Mouse (Mus musculus) heart, embryonic 13.5 days (tissue): Measurements from ENCODE around the gene Nsun2. TPM values are rescaled to one million over a fixed set of nuclear protein-coding genes. Genes with fewer than 3 reads are reported as not detected.

ENCODE experiments used
- ATAC-seq: fragments of 200-750 bp; cut with Nextera tagmentation; 2 replicates; pipeline ENCODE4 v1.8.0; 2017; ENCODE audit warnings: moderate TSS enrichment; ENCODE audit not compliant: insufficient number of reproducible peaks, low FRiP score, low TSS enrichment; ENCODE audit errors: extremely low read depth
- H3K27ac ChIP-seq: fragments of 300-500 bp; sonication (generic); replicated peaks from 2 replicates; pipeline ENCODE4 v1.5.1; 2015; ENCODE audit warnings: moderate library complexity, mild to moderate bottlenecking, inconsistent platforms
- H3K27me3 ChIP-seq: fragments of 300-500 bp; sonication (generic); replicated peaks from 2 replicates; pipeline ENCODE4 v1.6.1; 2015; ENCODE audit warnings: mild to moderate bottlenecking, inconsistent platforms
- H3K36me3 ChIP-seq: fragments of 300-500 bp; sonication (generic); 2 replicates; pipeline ENCODE4 v1.6.1; 2015; ENCODE audit warnings: mild to moderate bottlenecking, inconsistent platforms
- H3K4me1 ChIP-seq: fragments of 300-500 bp; sonication (generic); 2 replicates; pipeline ENCODE4 v1.6.1; 2015; ENCODE audit warnings: inconsistent platforms
- H3K4me2 ChIP-seq: fragments of 300-500 bp; sonication (generic); 2 replicates; pipeline ENCODE4 v1.6.1; 2015; ENCODE audit warnings: inconsistent platforms, mild to moderate bottlenecking, moderate library complexity
- H3K4me3 ChIP-seq: fragments of 300-500 bp; sonication (generic); 2 replicates; pipeline ENCODE4 v1.5.1; 2015; ENCODE audit warnings: moderate library complexity, mild to moderate bottlenecking, inconsistent platforms
- H3K9ac ChIP-seq: fragments of 300-500 bp; sonication (generic); 2 replicates; pipeline ENCODE4 v1.6.1; 2015; ENCODE audit warnings: inconsistent platforms, mild to moderate bottlenecking, moderate library complexity
- H3K9me3 ChIP-seq: fragments of 300-500 bp; sonication (generic); 2 replicates; pipeline ENCODE4 v1.6.1; 2016; ENCODE audit warnings: inconsistent platforms
- WGBS: fragments of 180-500 bp; shearing (Covaris S2); methylation state at CpG from one replicate; pipeline ENCODE4 v1.1.7; 2015; ENCODE audit warnings: mixed read lengths; 5-methylcytosine and 5-hydroxymethylcytosine counted together
- polyA plus RNA-seq: library from polyadenylated mRNA; unstranded; fragments of >200 nt; fragmentation: Nextera tagmentation; extraction: Ambion mirVana; gene quantifications from 2 replicates; pipeline ENCODE4 v1.2.1, GENCODE M21; 2015

The Nsun2 gene
- polyA plus RNA-seq, 1 experiment from 2014 or later = 65.9 TPM

DNA sequence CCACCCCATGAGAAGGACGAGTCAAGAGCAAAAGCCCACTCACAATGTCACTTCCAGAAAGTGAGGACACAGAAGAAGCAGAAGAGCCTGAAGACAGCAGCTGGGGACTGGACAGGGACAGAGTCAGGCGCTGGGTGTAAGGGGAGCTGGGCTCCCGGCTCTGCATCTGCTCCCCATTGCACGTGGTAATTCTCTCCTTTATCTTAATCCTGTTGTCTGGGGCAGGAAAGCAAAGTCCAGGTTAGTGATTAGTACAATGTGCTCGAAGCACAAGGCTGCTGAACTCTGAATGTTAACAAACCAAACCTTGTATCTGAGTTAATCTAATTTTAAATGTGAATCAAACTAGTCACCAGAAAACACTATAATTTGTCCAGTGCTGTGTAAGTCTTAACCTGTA is 30.7 kb upstream of the Nsun2 start:
- peaks cover 12% of the 10 kb centered on the region for H3K4me1 ChIP-seq
- H3K27ac ChIP-seq = no peak overlapping the region
- H3K9ac ChIP-seq = no peak overlapping the region
- 62% methylated on average over 5 of the region's 5 CpGs for WGBS
- no peaks in the 10 kb centered on the region for H3K27me3 ChIP-seq
- H3K36me3 ChIP-seq = peaks cover 99% of the 10 kb centered on the region
- no peak overlapping the region for H3K4me3 ChIP-seq
- H3K4me2 ChIP-seq = no peak overlapping the region
- no peak for ATAC-seq
- H3K9me3 ChIP-seq = no peaks in the 10 kb centered on the region

- 68% methylated on average over 12 of the region's 12 CpGs for WGBS
These were observed 27.0 kb upstream of the Nsun2 start for GRCm38 (mm10) chr13:69506341-69507086.

DNA sequence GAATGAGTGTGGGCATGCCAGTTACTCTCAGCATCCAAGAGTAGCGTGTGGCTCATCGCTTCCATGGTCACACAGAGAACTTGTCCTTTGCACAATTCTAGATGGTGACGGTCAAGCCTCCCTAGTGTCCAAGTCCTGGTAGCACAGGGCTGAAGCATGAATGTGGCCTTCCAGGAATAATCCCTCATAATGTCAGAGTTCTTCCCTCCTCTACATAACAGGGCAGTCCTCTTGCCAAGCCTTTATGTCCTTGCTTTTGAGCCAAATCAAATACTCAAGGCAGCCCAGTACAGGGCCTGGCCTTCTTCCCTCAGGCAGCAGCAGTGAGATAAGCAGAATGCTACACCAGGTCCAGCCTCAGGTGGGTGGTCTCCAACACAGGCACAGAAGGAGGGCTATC is 25.9 kb upstream of the Nsun2 start:
- peaks cover 92% of the 10 kb centered on the region for H3K36me3 ChIP-seq
- WGBS = 93% methylated on average over 3 of the region's 3 CpGs

More at GRCm38 (mm10) chr13:69506341-69507086, 27.0 kb upstream of the Nsun2 start:
- H3K36me3 ChIP-seq = peaks cover 92% of the 10 kb centered on the region
- H3K4me3 ChIP-seq = no peak overlapping the region
- no peak overlapping the region for H3K4me2 ChIP-seq
- no peak overlapping the region for H3K27ac ChIP-seq
- H3K9ac ChIP-seq = no peak overlapping the region
- H3K9me3 ChIP-seq = no peaks in the 10 kb centered on the region
- peaks cover 8% of the 10 kb centered on the region for H3K4me1 ChIP-seq
- H3K27me3 ChIP-seq = no peaks in the 10 kb centered on the region
- no peak for ATAC-seq

GRCm38 (mm10) chr13:69509391-69510244 is 23.9 kb upstream of the Nsun2 start:
- Histone ChIP-seq H3K4me1 (peaks cover 8% of the 10 kb centered on the region), H3K4me2 (no peak overlapping the region), H3K9me3 (no peaks in the 10 kb centered on the region), H3K27ac (no peak overlapping the region), H3K4me3 (no peak overlapping the region), H3K27me3 (no peaks in the 10 kb centered on the region), H3K9ac (peak overlapping the region; percentile 37; the same call in 1 of the 2 replicates), H3K36me3 (peaks cover 83% of the 10 kb centered on the region)
- no peak for ATAC-seq
- WGBS = 66% methylated on average over 9 of the region's 9 CpGs

More for the DNA sequence above, 25.9 kb upstream of the Nsun2 start:
- Histone ChIP-seq H3K4me1 (peaks cover 8% of the 10 kb centered on the region), H3K4me2 (no peak overlapping the region), H3K9me3 (no peaks in the 10 kb centered on the region), H3K27ac (no peak overlapping the region), H3K27me3 (no peaks in the 10 kb centered on the region), H3K9ac (no peak overlapping the region), H3K4me3 (no peak overlapping the region)
- ATAC-seq = no peak

GRCm38 (mm10) chr13:69515091-69515490 is 18.5 kb upstream of the Nsun2 start:
- 85% methylated on average over 3 of the region's 3 CpGs for WGBS
- no peaks in the 10 kb centered on the region for H3K27me3 ChIP-seq
- H3K36me3 ChIP-seq = peaks cover 43% of the 10 kb centered on the region
- H3K9ac ChIP-seq = no peak overlapping the region
- H3K4me1 ChIP-seq = peaks cover 19% of the 10 kb centered on the region
- no peak overlapping the region for H3K4me3 ChIP-seq
- no peak for ATAC-seq
- no peak overlapping the region for H3K4me2 ChIP-seq
- H3K9me3 ChIP-seq = no peaks in the 10 kb centered on the region
- no peak overlapping the region for H3K27ac ChIP-seq

DNA sequence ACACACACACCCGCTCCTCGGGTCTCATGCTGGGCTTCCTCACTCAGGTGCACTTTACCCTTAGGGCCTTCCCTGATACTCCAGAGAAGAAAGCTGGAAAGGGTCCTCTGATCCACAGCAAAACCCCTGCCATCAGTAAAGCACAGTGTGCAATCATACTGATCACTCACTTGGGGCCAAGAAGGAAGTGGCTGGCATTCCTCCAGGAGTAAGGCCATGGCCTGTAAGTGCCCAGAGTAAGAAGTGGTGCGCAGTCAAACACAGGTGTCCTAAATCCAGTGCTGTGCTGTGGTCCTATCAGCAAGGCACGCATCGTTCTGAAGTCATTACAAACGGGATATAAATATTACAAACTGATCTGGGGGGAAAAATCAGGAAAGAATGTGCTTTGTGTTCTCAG is 16.1 kb upstream of the Nsun2 start:
- no peak for ATAC-seq
- peaks cover 23% of the 10 kb centered on the region for H3K36me3 ChIP-seq
- 0 out of 2 replicates have a peak overlapping the region, but pooled peaks have one; percentile 36 for H3K27ac ChIP-seq
- H3K4me2 ChIP-seq = no peak overlapping the region
- H3K4me1 ChIP-seq = peaks cover 37% of the 10 kb centered on the region
- no peak overlapping the region for H3K4me3 ChIP-seq
- 0 out of 2 replicates have a peak overlapping the region, but pooled peaks have one; percentile 60 for H3K9ac ChIP-seq
- no peaks in the 10 kb centered on the region for H3K9me3 ChIP-seq
- H3K27me3 ChIP-seq = no peaks in the 10 kb centered on the region
- whole genome bisulfite sequencing = 67% methylated on average over 6 of the region's 6 CpGs

GRCm38 (mm10) chr13:69519137-69519536 is 14.4 kb upstream of the Nsun2 start:
- no peaks in the 10 kb centered on the region for H3K9me3 ChIP-seq
- peaks cover 11% of the 10 kb centered on the region for H3K36me3 ChIP-seq
- H3K27ac ChIP-seq = no peak overlapping the region
- 80% methylated on average over 6 of the region's 6 CpGs for WGBS
- no peak overlapping the region for H3K4me2 ChIP-seq
- no peak for ATAC-seq
- no peak overlapping the region for H3K9ac ChIP-seq
- no peak overlapping the region for H3K4me3 ChIP-seq
- peaks cover 54% of the 10 kb centered on the region for H3K4me1 ChIP-seq
- no peaks in the 10 kb centered on the region for H3K27me3 ChIP-seq

DNA sequence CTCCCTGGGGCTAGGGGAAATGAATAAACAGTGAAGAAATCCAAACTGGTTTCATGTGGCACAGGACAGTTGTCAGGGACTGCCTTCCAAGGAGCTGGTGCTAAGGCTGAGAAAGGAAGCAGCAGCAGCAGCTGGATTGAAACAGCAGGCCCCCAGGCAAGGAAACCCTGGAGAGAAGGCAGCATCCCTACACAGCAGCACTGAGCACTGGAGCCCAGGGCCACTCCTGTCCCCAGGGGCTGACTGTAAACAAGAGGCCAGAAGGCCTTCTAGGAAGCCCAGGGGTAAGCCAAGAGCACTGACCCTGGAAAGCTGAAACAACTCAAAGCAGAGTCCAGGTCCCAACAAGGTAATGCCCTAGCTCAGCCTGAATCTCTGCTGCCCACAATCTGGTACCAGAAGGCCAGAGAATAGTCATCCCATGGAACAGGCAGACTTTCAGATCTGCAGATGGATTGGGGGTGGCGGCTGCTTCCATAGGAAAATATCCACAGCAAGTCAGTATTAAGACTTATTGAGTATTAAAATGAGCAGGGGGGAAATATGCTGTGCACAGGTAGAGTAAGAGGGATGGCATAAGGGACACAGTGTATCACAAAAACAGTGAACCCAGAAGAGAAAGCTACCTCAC is 11.3 kb upstream of the Nsun2 start:
- no peaks in the 10 kb centered on the region for H3K36me3 ChIP-seq
- H3K4me3 ChIP-seq = no peak overlapping the region
- WGBS = 90% methylated on average over 1 of the region's 1 CpGs
- no peak overlapping the region for H3K4me2 ChIP-seq
- no peak overlapping the region for H3K9ac ChIP-seq
- H3K27ac ChIP-seq = no peak overlapping the region
- no peak for ATAC-seq
- no peaks in the 10 kb centered on the region for H3K9me3 ChIP-seq
- peaks cover 80% of the 10 kb centered on the region for H3K4me1 ChIP-seq
- no peaks in the 10 kb centered on the region for H3K27me3 ChIP-seq

- no peak for ATAC-seq
- H3K9ac ChIP-seq = peak overlapping the region; percentile 44; the same call in 1 of the 2 replicates
- H3K27me3 ChIP-seq = no peaks in the 10 kb centered on the region
- peaks cover 80% of the 10 kb centered on the region for H3K4me1 ChIP-seq
- H3K4me3 ChIP-seq = no peak overlapping the region
- H3K27ac ChIP-seq = no peak overlapping the region
- WGBS = 62% methylated on average over 14 of the region's 14 CpGs
- no peaks in the 10 kb centered on the region for H3K9me3 ChIP-seq
- H3K4me2 ChIP-seq = no peak overlapping the region
- H3K36me3 ChIP-seq = no peaks in the 10 kb centered on the region
These were observed 9.9 kb upstream of the Nsun2 start for GRCm38 (mm10) chr13:69523444-69524157.

GRCm38 (mm10) chr13:69524158-69524530 is 9.4 kb upstream of the Nsun2 start:
- Histone ChIP-seq H3K4me3 (no peak overlapping the region), H3K4me1 (peaks cover 84% of the 10 kb centered on the region), H3K36me3 (0 out of 2 replicates have a peak, but pooled peaks cover 2% of the 10 kb centered on the region), H3K9ac (peak overlapping the region; percentile 20; the same call in 1 of the 2 replicates), H3K9me3 (no peaks in the 10 kb centered on the region), H3K27ac (no peak overlapping the region), H3K4me2 (no peak overlapping the region), H3K27me3 (no peaks in the 10 kb centered on the region)
- 55% methylated on average over 2 of the region's 2 CpGs for WGBS
- no peak for ATAC-seq
